Mouse (Mus musculus) liver, adult 2 months (tissue): Measurements from ENCODE around the gene Gm20696. TPM values are rescaled to one million over a fixed set of nuclear protein-coding genes. Genes with fewer than 3 reads are reported as not detected.
A peak's percentile ranks its signal among the peaks of the same experiment; 100 is the strongest.

ENCODE experiments used
- DNase-seq: peaks from one replicate; pipeline ENCODE4 v3.0.0-alpha.2; 2011; ENCODE audit warnings: low read depth, low spot score; ENCODE audit errors: extremely low read depth
- H3K27ac ChIP-seq: fragments of 200-500 bp; replicated peaks from 2 replicates; pipeline ENCODE4 v1.5.1; 2012; ENCODE audit warnings: low read depth, mild to moderate bottlenecking, control low read depth, inconsistent platforms, low read length; ENCODE audit not compliant: insufficient read depth
- H3K27me3 ChIP-seq: fragments of 200-500 bp; 2 replicates; pipeline ENCODE4 v1.6.1; 2012; ENCODE audit warnings: mild to moderate bottlenecking, moderate library complexity, low read length, inconsistent platforms; ENCODE audit not compliant: control insufficient read depth, insufficient read depth
- H3K36me3 ChIP-seq: fragments of 200-500 bp; 2 replicates; pipeline ENCODE4 v1.6.1; 2012; ENCODE audit warnings: low read length, inconsistent platforms; ENCODE audit not compliant: control insufficient read depth, insufficient read depth
- H3K4me1 ChIP-seq: fragments of 200-500 bp; 2 replicates; pipeline ENCODE4 v1.6.1; 2011; ENCODE audit warnings: low read length; ENCODE audit not compliant: control insufficient read depth, insufficient read depth
- H3K4me3 ChIP-seq: fragments of 200-500 bp; 2 replicates; pipeline ENCODE4 v1.5.1; 2011; ENCODE audit warnings: low read depth, mild to moderate bottlenecking, control low read depth, low read length, moderate library complexity; ENCODE audit not compliant: insufficient read depth
- H3K79me2 ChIP-seq: fragments of 200-500 bp; 2 replicates; pipeline ENCODE4 v1.6.1; 2012; ENCODE audit warnings: inconsistent platforms, mild to moderate bottlenecking, low read length, moderate library complexity; ENCODE audit not compliant: control insufficient read depth, insufficient read depth
- H3K9ac ChIP-seq: fragments of 200-500 bp; 2 replicates; pipeline ENCODE4 v1.6.1; 2012; ENCODE audit warnings: low read depth, mild to moderate bottlenecking, control low read depth, inconsistent platforms, low read length
- CTCF ChIP-seq: fragments of 200-500 bp; IDR thresholded peaks from 2 replicates; pipeline ENCODE4 v1.5.1; 2011; ENCODE audit warnings: low read depth, low read length, control low read depth
- POLR2A ChIP-seq: fragments of 200-500 bp; IDR thresholded peaks from 2 replicates; pipeline ENCODE4 v1.6.1; 2011; ENCODE audit warnings: low read length, control low read depth; ENCODE audit not compliant: insufficient read depth; ENCODE audit errors: extremely low read depth
- WGBS: fragments of 180-500 bp; shearing (Covaris S2); methylation state at CpG from one replicate; pipeline ENCODE4 v1.1.7; 2018; 5-methylcytosine and 5-hydroxymethylcytosine counted together
- polyA plus RNA-seq: library from polyadenylated mRNA; depleted of rRNA; stranded (reverse); fragments of >200 nt; gene quantifications from 2 replicates; pipeline ENCODE4 v1.2.3, GENCODE M21; 2012
- total RNA-seq: library from RNA; depleted of rRNA; stranded (reverse); fragments of >200 nt; gene quantifications from 2 replicates; pipeline ENCODE4 v1.2.3, GENCODE M21; 2014

Gene Gm20696
- total and polyA plus RNA-seq, 2 experiments, result 0.26 to 6.5 TPM

DNA sequence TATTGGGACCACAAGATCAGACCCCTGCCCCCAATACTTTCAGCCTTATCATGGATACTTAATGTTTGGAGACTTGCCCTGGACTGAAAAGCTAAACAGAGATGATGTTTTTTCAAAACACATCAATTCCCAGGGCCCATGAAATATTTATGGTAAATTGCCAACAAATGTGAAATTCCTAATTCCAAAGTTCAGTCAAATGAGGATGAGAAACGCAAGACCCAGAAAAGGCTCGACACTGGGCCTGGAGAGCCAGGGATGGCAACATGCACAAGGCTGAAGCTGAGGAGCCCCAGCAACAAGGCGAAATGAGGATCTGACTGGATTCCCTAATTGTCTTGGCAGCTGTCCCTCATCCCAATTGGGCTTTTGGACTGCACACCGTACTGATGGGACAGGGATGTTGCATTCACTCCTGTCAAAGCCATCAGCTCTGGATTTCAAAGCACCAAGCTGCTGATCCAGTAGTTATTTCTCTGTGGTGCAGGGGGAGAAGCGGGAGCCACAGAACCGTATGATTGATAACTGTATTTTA lies 438.2 kb downstream of the Gm20696 start:
- TF ChIP-seq POLR2A (no peak), CTCF (no peak)
- peak; percentile 27 for DNase-seq
- no peak overlapping the region for H3K4me3 ChIP-seq
- WGBS, result 54% methylated on average over 6 of the region's 6 CpGs
- no peak overlapping the region for H3K27ac ChIP-seq
- H3K36me3 ChIP-seq, result no peaks in the 10 kb centered on the region; the same call in 1 of the 2 replicates
- H3K4me1 ChIP-seq, result peaks cover 3% of the 10 kb centered on the region; the same call in 1 of the 2 replicates
- no peaks in the 10 kb centered on the region for H3K27me3 ChIP-seq
- no peak overlapping the region for H3K9ac ChIP-seq
- peaks cover 2% of the 10 kb centered on the region; the same call in 1 of the 2 replicates for H3K79me2 ChIP-seq

DNA sequence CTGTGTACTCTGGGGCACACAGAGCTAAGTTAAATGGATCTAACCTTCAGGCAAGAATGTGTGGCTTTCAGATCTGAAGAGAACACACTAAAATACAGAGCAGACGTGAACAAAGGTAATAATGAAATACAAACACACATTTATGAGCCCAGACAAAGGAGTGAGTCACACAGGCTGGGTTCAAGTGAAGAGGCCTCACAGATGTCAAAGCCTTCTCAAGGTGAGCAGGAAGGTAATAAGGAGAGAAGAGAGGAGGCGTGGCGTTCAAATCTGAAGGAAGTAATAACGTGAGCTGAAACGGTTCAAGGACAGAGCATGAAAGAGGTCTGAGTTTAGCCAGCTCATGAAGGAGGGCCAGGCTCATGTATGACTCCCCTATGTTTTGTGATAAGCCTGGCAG lies 445.4 kb downstream of the Gm20696 start:
- no peak for TF ChIP-seq CTCF
- no peak for TF ChIP-seq POLR2A
- Histone ChIP-seq H3K36me3 (no peaks in the 10 kb centered on the region), H3K27me3 (no peaks in the 10 kb centered on the region), H3K4me1 (no peaks in the 10 kb centered on the region; the same call in 1 of the 2 replicates), H3K27ac (no peak overlapping the region), H3K9ac (no peak overlapping the region), H3K79me2 (peaks cover 6% of the 10 kb centered on the region; the same call in 1 of the 2 replicates), H3K4me3 (no peak overlapping the region)
- no peak for DNase-seq
- 95% methylated on average over 5 of the region's 5 CpGs for WGBS

DNA sequence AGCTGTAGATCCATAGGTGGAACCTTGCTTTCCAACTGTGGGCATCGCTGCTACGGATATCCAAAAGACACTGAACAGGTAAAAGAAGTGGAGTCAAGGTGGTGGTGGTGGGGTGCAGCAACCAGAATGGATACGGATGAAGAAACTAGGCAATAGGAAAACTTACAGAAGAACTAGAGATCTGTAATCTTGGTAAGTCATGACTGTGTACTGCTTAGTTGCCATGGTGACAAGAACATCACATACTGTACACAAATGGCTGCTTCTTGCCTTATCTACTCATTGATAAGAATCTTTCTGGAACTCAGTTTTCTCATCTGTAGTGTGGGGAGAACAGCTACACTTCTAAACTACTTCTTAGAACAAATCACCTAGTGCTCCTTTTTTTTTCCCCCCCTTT lies 446.1 kb downstream of the Gm20696 start:
- WGBS, result 97% methylated on average over 3 of the region's 3 CpGs
- TF ChIP-seq CTCF (no peak), POLR2A (no peak)
- Histone ChIP-seq H3K36me3 (no peaks in the 10 kb centered on the region), H3K4me3 (no peak overlapping the region), H3K4me1 (no peaks in the 10 kb centered on the region; the same call in 1 of the 2 replicates), H3K9ac (no peak overlapping the region), H3K27ac (no peak overlapping the region), H3K27me3 (no peaks in the 10 kb centered on the region), H3K79me2 (peaks cover 6% of the 10 kb centered on the region; the same call in 1 of the 2 replicates)
- DNase-seq, result no peak

DNA sequence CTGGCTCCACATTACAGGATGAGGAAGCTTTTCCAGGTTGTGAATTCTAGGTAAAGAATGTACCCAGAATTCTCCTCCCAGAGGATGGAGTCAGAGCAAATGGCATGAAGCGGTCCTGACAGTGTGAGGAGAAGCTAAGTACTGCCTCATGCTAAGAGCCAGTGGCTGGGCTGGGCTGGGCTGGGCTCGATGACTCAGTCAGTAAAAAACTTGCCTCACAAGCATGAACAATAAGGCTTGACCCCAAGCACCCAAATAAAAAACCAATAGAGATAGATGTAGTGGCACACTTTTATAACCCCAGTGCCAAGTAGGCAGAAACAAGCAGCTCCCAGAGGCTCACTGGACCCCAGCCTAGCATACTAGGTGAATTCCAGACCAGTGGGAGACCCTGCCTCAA lies 448.8 kb downstream of the Gm20696 start:
- Histone ChIP-seq H3K27me3 (no peaks in the 10 kb centered on the region), H3K36me3 (no peaks in the 10 kb centered on the region), H3K4me1 (no peaks in the 10 kb centered on the region), H3K27ac (no peak overlapping the region), H3K4me3 (no peak overlapping the region), H3K9ac (no peak overlapping the region), H3K79me2 (peaks cover 6% of the 10 kb centered on the region; the same call in 1 of the 2 replicates)
- TF ChIP-seq POLR2A (no peak), CTCF (no peak)
- WGBS, result 69% methylated on average over 2 of the region's 2 CpGs
- DNase-seq, result no peak

DNA sequence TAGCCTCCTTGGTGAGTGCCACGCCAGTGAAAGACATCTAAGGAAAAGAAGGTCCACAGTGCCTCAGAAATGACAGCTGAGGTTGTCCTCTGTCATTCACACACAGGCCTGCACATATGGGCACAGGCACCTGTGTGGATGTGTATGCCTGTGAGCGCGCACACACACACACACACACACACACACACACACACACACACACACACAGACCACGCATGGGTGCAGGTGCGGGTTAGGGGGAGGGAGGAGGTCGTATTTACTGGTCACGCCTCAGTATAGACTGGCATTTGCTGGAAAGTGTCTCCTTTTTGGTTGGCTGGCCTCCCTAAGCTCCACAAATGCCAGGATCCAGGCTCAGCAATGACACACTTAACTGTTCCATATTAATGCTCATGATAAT lies 449.4 kb downstream of the Gm20696 start:
- Histone ChIP-seq H3K27me3 (no peaks in the 10 kb centered on the region), H3K79me2 (peaks cover 6% of the 10 kb centered on the region; the same call in 1 of the 2 replicates), H3K4me1 (no peaks in the 10 kb centered on the region), H3K27ac (no peak overlapping the region), H3K4me3 (no peak overlapping the region), H3K36me3 (no peaks in the 10 kb centered on the region), H3K9ac (no peak overlapping the region)
- DNase-seq, result no peak
- 89% methylated on average over 7 of the region's 7 CpGs for WGBS
- TF ChIP-seq CTCF (no peak), POLR2A (no peak)

DNA sequence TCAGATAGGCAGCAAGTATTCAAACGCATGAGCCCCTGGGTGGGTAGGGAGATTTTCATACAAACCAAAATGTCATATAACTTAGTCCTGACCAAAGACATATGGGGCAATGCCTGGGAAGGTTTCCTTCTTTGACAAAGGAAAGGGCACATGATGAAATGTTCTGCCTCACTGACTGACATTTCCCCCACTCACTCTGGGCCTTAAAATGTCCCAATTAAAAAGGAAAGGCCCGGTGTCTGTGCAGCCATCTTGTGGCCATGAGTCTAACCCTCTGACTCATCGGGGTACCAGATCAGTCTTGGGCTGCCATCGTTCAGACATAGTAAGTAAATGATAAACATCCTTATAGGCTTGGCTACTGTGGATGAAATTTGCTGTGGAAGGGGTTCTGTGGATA lies 454.1 kb downstream of the Gm20696 start:
- no peak for TF ChIP-seq POLR2A
- TF ChIP-seq CTCF, result no peak
- Histone ChIP-seq H3K4me1 (peaks cover 16% of the 10 kb centered on the region), H3K4me3 (no peak overlapping the region), H3K9ac (no peak overlapping the region), H3K27ac (no peak overlapping the region), H3K27me3 (no peaks in the 10 kb centered on the region), H3K79me2 (no peaks in the 10 kb centered on the region), H3K36me3 (no peaks in the 10 kb centered on the region)
- DNase-seq, result no peak
- 95% methylated on average over 4 of the region's 4 CpGs for WGBS
